Mouse (Mus musculus): ENCODE measurements at regions not wholly inside any gene's neighbourhood (a gene's known extent, or its start where the extent isn't known, plus 50 kb on each side); places are given as distances from the start of the nearest gene placed in this dataset.
"Not testable (repeated sequence)": the region's sequence is repeated elsewhere in the genome, so short reads cannot be mapped to it uniquely, and the experiment has no call there.

DNA sequence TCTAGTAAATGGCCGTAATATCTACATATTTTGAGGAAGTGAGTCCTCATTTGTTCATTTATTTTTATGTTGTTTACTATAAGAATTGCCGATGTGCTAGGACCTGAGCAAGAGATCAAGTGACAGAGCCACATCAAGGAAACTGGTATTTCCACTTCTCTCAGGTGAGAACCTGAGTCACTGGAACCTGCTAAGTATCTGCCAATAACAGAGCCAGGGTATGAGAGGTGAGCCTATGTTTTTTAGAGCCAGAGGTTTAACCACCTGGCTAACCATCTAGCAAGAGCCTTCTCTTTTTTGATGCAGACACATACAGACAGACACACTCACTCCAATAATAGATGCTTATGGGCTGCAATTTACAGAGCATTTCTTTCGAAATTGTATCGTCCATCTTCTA, 101.2 kb upstream of the Fam78b start:
- no peak for DNase-seq

- DNase-seq = peak; percentile 5
These were observed 100.6 kb upstream of the Fam78b start for GRCm38 (mm10) chr1:166900441-166901161.

- no peak for DNase-seq
These were observed 99.6 kb upstream of the Fam78b start for GRCm38 (mm10) chr1:166901574-166901973.

- no peak for DNase-seq
These were observed 97.8 kb upstream of the Fam78b start for GRCm38 (mm10) chr1:166903417-166903816.

GRCm38 (mm10) chr1:166908231-166908805, 92.9 kb upstream of the Fam78b start:
- DNase-seq = peak; percentile 51

GRCm38 (mm10) chr1:166912195-166912594, 89.0 kb upstream of the Fam78b start:
- DNase-seq = not testable (repeated sequence)

DNA sequence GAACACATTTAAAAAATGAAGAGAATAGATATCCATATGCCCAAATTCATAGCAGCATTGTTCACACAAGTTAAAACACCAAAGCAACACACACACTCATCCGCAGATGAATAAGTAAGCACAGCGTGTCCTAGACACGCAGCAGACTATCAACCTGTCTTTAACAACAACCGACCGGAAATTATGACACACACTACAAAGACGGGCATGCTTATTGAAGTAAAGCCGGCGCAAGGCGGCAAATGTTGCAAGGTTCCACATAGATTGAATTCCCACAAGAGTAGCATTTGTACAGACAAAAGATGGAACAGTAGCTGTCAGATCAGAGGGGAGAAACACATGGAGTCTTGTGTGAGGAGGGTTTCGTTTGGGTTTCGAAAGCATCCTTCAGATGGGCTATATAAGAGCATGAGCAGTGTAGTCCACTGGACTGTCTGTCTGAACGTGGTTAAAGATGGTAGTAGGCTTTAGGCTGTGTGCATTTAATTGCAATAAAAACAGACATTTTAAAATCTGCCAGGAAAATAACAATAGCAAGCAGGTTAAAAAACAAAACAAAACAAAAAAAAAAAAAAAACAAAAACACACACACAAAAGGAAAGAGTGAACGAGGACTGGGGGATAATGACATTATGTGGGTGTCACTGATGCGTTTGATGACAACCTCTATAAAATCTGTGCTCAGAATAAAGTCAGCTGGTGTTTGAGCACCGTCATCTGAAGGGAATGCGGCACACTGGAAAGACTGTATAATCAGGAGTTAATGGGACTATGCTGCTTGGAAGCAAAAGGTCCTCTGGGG, 78.1 kb upstream of the Fam78b start:
- no peak for DNase-seq

DNA sequence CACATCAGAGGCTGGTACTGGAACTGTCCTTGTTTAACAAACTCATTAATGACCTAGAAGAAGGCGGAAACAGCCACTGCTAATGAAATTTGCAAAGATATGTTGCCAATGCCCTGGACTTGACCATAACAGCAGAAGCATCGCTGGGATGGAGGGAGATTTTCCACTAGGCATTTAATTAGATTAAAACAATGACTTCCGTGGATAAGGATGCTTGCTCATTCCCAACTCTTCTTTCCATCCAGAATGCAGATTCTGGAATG, 77.6 kb upstream of the Fam78b start:
- DNase-seq = no peak

GRCm38 (mm10) chr1:166924126-166924525, 77.1 kb upstream of the Fam78b start:
- DNase-seq = no peak

DNA sequence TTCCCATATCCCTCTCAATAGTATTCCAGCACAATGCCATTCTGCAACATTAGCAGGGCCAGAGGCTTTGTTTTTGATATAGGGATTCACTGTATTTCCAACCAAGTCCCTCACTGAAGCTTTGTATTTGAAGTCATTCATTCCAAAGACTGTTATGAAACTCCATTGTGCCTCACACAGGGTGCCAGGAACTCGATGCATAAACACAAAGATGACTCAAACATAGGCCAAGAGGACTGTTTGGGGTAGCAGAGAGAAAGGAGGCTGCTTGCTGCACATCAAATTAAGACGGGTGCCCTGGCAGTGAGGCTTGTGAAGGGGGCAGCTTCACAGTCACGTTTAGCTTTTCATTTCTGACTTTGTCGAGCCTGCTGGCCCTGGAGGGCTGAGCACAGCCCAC, 75.1 kb upstream of the Fam78b start:
- no peak for DNase-seq

DNA sequence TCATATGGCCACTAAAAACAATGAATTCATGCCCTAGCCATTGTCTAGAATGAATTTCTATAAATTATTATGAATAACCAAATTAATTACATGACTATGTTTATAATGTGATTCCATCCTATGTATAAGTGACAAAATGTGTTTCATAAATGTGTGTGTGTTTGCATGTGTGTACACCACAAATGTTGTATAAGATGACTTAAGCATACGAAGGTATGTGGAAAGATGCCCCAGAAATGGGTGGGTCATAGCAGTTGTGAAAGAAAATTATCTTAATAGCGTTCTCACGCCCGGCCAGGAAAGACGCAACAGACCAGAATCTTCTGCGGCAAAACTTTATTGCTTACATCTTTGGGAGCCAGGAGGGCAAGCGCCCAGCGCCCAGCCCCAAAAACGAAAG, 61.5 kb upstream of the Fam78b start:
- not testable (repeated sequence) for DNase-seq

DNA sequence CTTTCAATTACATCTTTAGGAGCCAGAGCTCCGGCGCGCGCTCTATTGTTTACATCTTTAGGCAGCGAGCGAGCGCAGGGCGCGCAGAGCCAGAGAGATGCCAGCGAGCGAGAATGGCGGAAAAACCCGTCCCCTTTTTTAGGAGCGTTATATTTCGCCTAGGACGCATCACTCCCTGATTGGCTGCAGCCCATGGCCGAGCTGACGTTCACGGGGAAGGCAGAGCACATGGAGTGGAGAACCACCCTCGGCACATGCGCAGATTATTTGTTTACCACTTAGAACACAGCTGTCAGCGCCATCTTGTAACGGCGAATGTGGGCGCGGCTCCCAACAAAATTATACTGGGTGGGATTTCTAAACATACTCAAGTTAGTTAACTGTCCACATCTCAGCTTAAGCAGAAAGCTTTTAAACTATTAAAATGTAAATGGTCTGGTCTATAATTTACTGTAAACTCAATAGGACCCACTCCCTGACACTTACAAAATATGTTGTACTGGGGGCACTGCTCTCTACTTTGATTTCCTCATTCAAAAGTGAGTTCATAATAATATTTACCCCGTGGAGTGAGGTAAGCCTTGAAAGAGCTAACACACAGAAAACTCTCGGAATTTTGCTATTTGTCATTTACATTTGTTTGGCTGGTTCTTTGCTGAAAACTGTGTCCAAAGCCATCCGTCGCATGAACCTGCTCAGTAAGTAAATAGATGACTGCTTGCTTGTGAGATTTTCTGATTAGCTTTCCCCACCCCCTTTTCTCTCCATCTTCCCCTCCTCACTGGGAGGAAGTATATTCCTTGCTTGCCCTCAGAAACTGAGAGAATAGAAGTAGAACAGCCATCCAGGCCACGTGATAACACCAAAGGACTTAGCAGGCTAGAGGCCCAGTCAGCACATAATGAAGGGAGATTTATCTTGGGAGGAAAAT, 60.8 kb upstream of the Fam78b start:
- DNase-seq = not testable (repeated sequence)

- DNase-seq = no peak
These were observed 59.0 kb upstream of the Fam78b start for GRCm38 (mm10) chr1:166942201-166942600.

- DNase-seq = no peak
These were observed 56.7 kb upstream of the Fam78b start for GRCm38 (mm10) chr1:166944540-166944939.

DNA sequence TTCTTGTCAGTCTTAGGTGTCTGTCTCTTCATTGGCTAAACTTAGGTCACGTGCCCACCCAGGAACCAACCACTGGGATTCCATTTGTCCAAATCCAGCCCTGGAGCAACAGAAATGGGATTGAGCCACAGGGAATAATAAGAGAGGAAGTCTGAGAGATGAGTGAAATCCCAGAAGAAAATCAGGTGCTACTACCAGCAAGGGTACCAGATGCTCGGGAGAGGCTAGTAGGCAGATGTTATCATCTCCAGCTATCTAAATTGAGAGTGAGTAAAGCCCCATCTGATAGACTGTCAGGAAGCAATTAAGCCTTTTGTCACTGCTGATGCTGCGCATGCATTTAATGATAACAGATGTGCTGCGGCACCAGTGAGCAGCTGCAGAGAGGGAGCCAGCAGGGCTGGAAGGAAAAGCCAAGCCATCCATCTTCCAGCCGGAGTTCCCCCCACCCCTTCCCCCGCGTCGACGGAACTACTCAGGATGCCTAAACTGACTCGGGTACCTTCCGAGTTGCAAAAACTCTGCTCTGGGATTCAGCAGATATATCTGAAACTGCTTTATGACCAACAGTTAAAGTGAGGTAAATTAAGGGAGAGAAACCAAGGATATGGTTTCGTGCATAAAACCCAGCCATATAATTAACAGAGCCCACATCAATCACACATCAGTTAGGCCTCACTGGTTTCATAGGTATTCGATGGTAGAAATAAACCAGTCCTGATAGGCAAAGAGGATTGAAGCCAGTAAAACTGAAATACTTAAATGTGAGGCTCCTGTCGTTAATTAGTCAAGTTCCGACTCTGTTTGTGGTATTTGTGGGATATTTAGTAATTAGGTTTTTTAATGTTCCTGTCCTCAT, 53.1 kb upstream of the Fam78b start:
- no peak for DNase-seq
